Mouse (Mus musculus) megakaryocyte, adult 5-6 weeks (primary cell): ENCODE data around the gene Olfr1496. TPM values are rescaled to one million over a fixed set of nuclear protein-coding genes. Genes with fewer than 3 reads are reported as not detected.
"Not testable (repeated sequence)": the region's sequence is repeated elsewhere in the genome, so short reads cannot be mapped to it uniquely, and the experiment has no call there.

Experiments used
- ATAC-seq: 2 replicates; pipeline ENCODE4 v1.8.0; 2016; ENCODE audit warnings: mild to moderate bottlenecking, inconsistent platforms; ENCODE audit not compliant: poor library complexity, severe bottlenecking
- total RNA-seq, 2 experiments: library from RNA; stranded (forward) in 1 of 2; stranded (reverse) in 1 of 2; fragments of 153-499, 151-499 nt in 1 of 2; fragments of 221-1000, 200-1000 nt in 1 of 2; gene quantifications; 2 replicates each; pipeline versions ENCODE4 v1.2.3 to v1.2.4; 2015 to 2017

Olfr1496 gene
- total RNA-seq (2015) (not detected in 2 replicates), total RNA-seq (2017) (not detected in 2 replicates)

DNA sequence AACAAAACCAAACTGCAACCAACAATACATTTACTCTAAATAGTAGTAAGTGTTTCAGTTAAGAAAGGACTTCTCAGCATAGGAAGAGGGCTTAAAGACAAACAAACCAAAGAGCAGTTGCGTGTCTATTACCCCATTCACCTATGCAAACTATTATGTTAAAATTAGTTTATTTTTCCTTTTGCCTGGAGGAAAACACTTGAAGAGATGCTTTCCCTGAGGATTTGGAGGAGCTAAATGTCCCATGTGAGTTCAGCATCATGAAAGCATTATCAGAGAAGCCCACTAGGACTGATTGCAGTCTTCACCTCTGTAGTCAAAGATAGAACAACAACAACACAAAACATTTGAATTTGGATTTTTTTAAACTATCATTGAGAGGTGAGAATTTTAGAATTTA, at the start of gene Olfr1496:
Gene Olfr1496, plus strand, starts transcription at position 301 of the 400 bp plus-strand sequence.
- no peak for ATAC-seq

DNA sequence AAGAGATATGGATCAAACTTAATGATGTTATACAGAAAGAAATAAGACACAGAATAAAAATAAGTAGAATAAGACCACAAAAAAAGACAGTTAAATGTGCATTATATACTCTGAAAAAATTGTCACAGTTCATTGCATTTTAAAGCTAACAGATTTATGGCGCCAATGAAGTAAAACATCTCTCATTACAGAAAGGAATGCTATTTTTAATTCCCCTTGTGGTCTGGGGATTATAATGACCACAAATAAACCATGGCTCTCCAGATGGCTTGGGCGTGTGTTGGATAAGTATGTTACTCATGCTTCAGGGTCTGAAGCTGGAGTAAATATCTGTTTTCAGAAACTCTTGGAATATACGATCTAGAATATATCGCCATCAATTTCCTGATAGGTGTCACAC, 38.2 kb upstream of the Olfr1496 start, which contains the start of gene Olfr1494:
Gene Olfr1494, plus strand, starts transcription at position 301 of the 400 bp plus-strand sequence.
- no peak for ATAC-seq

DNA sequence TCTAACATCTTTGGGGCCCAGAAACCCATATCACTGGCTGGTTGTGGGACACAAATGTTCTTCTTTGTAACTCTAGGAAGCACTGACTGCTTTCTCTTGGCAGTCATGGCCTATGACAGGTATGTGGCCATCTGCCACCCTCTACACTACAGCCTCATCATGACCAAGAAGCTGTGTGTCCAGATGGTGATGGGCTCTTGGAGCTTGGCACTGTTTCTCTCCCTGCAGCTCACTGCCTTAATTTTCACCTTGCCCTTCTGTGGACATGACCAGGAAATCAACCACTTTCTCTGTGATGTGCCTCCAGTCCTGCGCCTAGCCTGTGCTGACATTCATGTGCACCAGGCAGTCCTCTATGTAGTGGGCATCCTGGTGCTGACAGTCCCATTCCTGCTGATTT, 28.3 kb upstream of the Olfr1496 start:
- ATAC-seq = no peak

DNA sequence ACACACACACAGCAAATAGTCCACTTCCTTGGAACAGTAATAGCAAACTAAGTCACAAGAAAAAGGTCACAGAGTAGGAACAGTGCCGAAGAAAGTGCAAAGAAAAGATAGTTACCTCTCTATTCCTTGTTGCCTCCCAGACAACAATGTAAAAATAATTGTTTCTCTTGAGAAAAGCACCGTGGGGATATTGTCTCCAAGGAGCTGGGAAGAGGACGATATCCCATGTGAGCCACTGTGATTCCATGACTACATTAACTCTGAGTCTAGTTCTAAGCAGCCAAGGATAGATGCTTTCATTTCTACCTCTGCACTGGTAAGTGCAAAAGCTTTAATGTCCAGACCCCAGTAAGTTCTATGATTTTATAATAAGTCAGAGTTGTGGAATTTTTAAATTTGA, 13.4 kb upstream of the Olfr1496 start, which contains the start of gene Olfr1495:
Gene Olfr1495, plus strand, starts transcription at position 301 of the 400 bp plus-strand sequence.
- ATAC-seq = no peak

DNA sequence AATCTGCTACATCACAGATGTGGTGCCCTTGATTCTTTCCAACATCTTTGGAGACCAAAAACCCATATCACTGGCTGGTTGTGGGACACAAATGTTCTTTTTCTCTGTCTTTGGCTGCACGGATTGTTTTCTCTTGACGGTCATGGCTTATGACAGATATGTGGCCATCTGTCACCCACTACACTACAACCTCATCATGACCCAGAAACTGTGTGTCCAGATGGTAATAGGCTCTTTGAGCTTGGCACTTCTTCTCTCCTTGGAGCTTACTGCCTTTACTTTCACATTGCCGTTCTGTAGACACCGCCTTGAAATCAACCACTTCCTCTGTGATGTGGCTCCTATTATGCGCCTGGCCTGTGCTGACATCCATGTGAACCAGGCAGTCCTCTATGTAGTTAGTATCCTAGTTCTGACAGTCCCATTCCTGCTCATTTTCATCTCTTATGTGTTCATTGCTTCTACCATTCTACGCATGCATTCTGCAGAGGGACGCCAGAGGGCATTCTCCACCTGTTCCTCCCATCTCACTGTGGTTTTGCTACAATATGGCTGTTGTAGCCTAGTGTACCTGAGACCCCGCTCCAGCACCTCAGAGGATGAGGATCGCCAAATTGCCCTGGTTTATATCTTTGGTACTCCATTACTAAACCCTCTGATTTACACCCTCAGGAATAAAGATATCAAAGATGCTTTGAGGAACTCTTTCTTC, 9.0 kb upstream of the Olfr1496 start:
- no peak for ATAC-seq

DNA sequence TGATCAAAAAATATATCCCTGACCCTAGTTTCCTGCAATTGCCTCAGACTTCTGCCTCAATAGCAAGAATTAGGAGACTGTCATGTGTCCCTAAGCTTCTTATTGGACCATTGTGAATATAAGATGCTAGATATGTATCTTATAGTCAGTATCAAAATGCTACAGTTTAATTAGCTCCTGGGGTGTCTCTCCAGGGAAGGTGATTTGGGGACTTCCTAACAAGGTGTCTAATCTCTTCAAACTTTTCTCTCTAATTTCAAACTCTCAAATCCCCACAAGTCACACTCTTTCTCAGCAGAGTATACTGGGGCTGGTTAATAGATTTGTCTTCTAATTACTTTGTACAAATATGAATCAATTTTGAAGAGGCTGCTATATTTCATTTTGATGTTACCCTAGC, 20.4 kb downstream of the Olfr1496 start, which contains the start of gene Olfr1497:
Gene Olfr1497, minus strand, starts transcription at position 101 of the 400 bp plus-strand sequence.
- ATAC-seq = no peak

DNA sequence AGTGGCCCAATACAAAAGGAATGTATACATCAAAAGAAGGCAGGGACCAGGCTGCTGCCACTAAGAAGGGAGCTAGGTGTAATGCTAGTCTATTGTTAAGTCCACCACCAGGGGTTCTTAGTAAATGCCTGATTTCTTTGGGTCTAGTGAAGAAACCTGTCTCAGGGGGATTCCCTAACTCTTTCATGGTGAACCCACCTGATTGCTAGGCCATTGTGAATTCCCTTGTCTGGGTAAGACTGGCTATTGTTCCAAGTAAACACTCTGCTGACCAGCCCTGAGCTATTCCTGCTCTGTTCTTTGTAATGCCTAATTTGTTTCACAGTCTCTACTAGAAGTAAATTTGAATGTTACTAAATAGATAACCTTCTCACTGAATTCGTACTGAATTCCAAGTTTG, 27.8 kb downstream of the Olfr1496 start:
- ATAC-seq = not testable (repeated sequence)

DNA sequence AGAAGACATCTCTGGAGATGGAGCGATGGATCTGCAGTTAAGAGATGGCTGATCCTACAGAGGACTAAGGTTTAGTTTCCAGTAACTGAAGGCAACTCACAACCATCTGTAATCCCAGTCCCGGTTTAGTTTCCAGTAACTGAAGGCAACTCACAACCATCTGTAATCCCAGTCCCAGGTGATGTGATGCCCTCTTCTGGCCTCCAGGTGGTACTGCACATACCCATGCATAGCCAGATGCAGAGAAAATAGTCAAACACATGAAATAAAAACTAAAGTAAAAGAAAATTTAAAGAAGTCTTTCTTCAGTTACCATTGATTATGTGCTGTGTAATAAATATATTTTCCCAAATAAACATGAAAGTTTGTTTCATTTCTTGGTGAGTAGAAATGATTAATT, 35.1 kb downstream of the Olfr1496 start:
- ATAC-seq = no peak

DNA sequence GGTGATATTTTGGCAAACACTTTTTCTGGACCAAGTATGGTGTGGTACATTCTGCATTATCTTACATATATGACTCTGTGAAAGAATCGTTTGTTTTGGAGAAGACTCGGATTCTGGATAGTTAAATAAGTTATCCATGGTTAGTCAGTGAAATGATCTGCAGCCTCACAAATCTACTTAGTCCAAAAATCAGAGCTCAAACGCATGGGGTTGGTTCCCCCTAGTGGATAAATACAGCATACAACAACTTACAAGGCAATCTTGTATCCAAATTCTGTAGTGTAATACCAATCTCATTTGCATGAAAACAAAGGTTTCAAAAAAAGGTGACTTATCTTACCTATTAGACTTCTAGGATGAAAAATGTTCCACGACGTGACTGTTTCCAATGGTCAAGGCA, 41.1 kb downstream of the Olfr1496 start:
- no peak for ATAC-seq

DNA sequence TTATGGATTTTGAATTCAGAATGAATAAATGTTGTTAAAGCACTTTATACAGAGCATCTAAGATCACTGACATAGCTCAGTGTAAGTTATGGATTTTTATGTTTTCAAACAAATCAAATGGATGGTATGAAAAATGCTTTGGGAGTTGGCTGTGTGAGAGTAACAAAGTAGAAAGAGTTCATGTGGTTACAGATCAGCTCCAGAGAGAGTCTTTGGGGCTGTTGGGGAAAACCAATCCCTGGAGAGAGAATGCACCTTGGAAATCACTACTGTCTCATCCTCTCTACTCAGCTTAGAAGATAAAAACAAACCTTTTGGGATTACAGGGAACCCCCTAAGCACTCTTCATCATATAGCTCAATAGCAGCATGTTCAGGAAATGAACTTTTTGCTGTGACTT, 41.7 kb downstream of the Olfr1496 start, which contains the start of gene Olfr1499:
Gene Olfr1499, minus strand, starts transcription at position 101 of the 400 bp plus-strand sequence.
- no peak for ATAC-seq

DNA sequence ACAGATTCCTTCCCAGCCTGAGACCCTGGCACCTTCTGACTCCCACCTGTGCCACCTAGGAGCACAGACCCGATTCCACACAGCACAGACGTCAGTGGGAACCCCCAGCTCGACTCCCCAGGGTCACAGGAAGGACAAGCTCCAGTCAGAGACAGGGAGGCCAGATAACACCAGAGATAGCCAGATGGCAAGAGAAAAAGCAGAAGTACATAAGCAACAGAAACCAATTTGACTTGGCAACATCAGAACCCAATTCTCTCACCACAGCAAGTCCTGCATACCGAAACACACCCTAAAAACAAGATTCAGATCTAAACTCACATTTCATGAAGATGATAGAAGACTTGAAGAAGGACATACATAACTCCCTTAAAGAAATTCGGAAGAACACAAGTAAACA, 43.2 kb downstream of the Olfr1496 start:
- ATAC-seq = no peak

DNA sequence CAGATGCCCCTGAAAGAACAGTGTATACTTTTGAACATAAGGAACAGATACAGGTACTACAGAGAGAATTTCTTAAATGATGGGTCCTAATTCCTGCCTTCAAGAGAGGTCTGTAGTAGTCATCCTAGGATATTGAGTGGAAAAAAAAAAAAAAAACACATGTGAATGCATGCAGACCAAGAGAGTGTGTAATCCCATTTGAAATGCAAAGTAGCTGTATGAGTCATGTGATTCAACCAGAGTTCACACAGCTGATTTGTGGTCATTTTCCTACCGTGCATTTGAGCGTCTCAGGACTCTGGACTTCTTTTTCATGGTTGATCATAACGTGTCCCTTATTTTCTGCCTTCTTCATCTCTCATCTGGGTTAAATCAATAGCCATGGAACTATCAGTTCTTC, 50.8 kb downstream of the Olfr1496 start:
- no peak for ATAC-seq

DNA sequence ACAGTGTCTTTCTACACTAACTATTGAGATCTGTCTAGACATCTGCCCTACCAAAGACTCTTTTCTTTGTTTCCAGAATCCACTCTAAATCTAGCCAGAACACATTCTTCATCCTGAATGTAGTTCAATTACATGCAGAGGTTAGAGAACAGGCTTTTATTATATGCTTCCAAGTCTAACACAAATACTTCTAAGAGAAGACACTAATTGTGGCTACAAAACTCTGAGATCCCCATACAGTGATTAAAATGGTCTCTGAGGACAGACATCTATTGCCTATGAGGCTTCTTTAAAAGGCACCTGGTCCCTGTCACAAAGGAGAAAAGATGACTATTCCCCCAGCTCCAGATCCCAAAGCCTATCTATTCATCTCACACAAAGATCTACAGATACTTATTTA, 52.7 kb downstream of the Olfr1496 start, which contains the start of gene Olfr1500:
Gene Olfr1500, minus strand, starts transcription at position 101 of the 400 bp plus-strand sequence.
- ATAC-seq = no peak

Other genes with a start within 250 kb of the Olfr1496 start
- not detected in 2 replicates for gene Olfr1480, start 250.0 kb upstream of the Olfr1496 start, total RNA-seq (2015)
- not detected in 2 replicates for gene Olfr1480, start 250.0 kb upstream of the Olfr1496 start, total RNA-seq (2017)
- not detected in 2 replicates for gene Olfr1484, start 194.4 kb upstream of the Olfr1496 start, total RNA-seq (2015)
- gene Olfr1484, start 194.4 kb upstream of the Olfr1496 start, total RNA-seq (2017) = not detected in 2 replicates
- gene Olfr1487, start 160.5 kb upstream of the Olfr1496 start, total RNA-seq (2015) = not detected in 2 replicates
- not detected in 2 replicates for gene Olfr1487, start 160.5 kb upstream of the Olfr1496 start, total RNA-seq (2017)
- gene Olfr1489, start 146.3 kb upstream of the Olfr1496 start, total RNA-seq (2015) = not detected in 2 replicates
- gene Olfr1489, start 146.3 kb upstream of the Olfr1496 start, total RNA-seq (2017) = not detected in 2 replicates
- not detected in 2 replicates for gene Olfr1490, start 126.8 kb upstream of the Olfr1496 start, total RNA-seq (2015)
- gene Olfr1490, start 126.8 kb upstream of the Olfr1496 start, total RNA-seq (2017) = not detected in 2 replicates
- gene Olfr1491, start 80.6 kb upstream of the Olfr1496 start, total RNA-seq (2015) = not detected in 2 replicates
- not detected in 2 replicates for gene Olfr1491, start 80.6 kb upstream of the Olfr1496 start, total RNA-seq (2017)
- not detected in 2 replicates for gene Olfr1493-ps1, start 54.6 kb upstream of the Olfr1496 start, total RNA-seq (2015)
- gene Olfr1493-ps1, start 54.6 kb upstream of the Olfr1496 start, total RNA-seq (2017) = not detected in 2 replicates
- not detected in 2 replicates for gene Olfr1494, start 38.1 kb upstream of the Olfr1496 start, total RNA-seq (2015)
- gene Olfr1494, start 38.1 kb upstream of the Olfr1496 start, total RNA-seq (2017) = not detected in 2 replicates
- gene Olfr1495, start 13.3 kb upstream of the Olfr1496 start, total RNA-seq (2015) = not detected in 2 replicates
- not detected in 2 replicates for gene Olfr1495, start 13.3 kb upstream of the Olfr1496 start, total RNA-seq (2017)
- gene Olfr1497, start 20.3 kb downstream of the Olfr1496 start, total RNA-seq (2015) = not detected in 2 replicates
- not detected in 2 replicates for gene Olfr1497, start 20.3 kb downstream of the Olfr1496 start, total RNA-seq (2017)
- gene Olfr1499, start 41.6 kb downstream of the Olfr1496 start, total RNA-seq (2015) = not detected in 2 replicates
- not detected in 2 replicates for gene Olfr1499, start 41.6 kb downstream of the Olfr1496 start, total RNA-seq (2017)
- gene Olfr1500, start 52.6 kb downstream of the Olfr1496 start, total RNA-seq (2015) = not detected in 2 replicates
- gene Olfr1500, start 52.6 kb downstream of the Olfr1496 start, total RNA-seq (2017) = not detected in 2 replicates
- gene Olfr1501, start 72.8 kb downstream of the Olfr1496 start, total RNA-seq (2015) = not detected in 2 replicates
- gene Olfr1501, start 72.8 kb downstream of the Olfr1496 start, total RNA-seq (2017) = not detected in 2 replicates
- gene Olfr1502, start 83.9 kb downstream of the Olfr1496 start, total RNA-seq (2015) = not detected in 2 replicates
- gene Olfr1502, start 83.9 kb downstream of the Olfr1496 start, total RNA-seq (2017) = not detected in 2 replicates
- gene Olfr1504, start 120.0 kb downstream of the Olfr1496 start, total RNA-seq (2015) = not detected in 2 replicates
- gene Olfr1504, start 120.0 kb downstream of the Olfr1496 start, total RNA-seq (2017) = not detected in 2 replicates
- not detected in 2 replicates for gene Olfr1505, start 135.7 kb downstream of the Olfr1496 start, total RNA-seq (2015)
- gene Olfr1505, start 135.7 kb downstream of the Olfr1496 start, total RNA-seq (2017) = not detected in 2 replicates